Mouse (Mus musculus) neural tube, embryonic 12.5 days (tissue): Measurements from ENCODE around the gene Limk1. TPM values are rescaled to one million over a fixed set of nuclear protein-coding genes. Genes with fewer than 3 reads are reported as not detected.

Experiments
- ATAC-seq: fragments of 200-750 bp; cut with Nextera tagmentation; 2 replicates; pipeline ENCODE4 v1.8.0; 2017; ENCODE audit warnings: low read depth, mild to moderate bottlenecking, moderate TSS enrichment, moderate library complexity; ENCODE audit not compliant: low FRiP score
- H3K27ac ChIP-seq: fragments of 300-500 bp; sonication (generic); 2 replicates; pipeline ENCODE4 v1.5.1; 2016
- H3K27me3 ChIP-seq: fragments of 300-500 bp; sonication (generic); replicated peaks from 2 replicates; pipeline ENCODE4 v1.6.1; 2016; ENCODE audit warnings: mild to moderate bottlenecking
- H3K36me3 ChIP-seq: fragments of 300-500 bp; sonication (generic); 2 replicates; pipeline ENCODE4 v1.6.1; 2016; ENCODE audit warnings: mild to moderate bottlenecking
- H3K4me1 ChIP-seq: fragments of 300-500 bp; sonication (generic); 2 replicates; pipeline ENCODE4 v1.6.1; 2016
- H3K4me2 ChIP-seq: fragments of 300-500 bp; sonication (generic); replicated peaks from 2 replicates; pipeline ENCODE4 v1.6.1; 2016; ENCODE audit warnings: mild to moderate bottlenecking
- H3K4me3 ChIP-seq: fragments of 300-500 bp; sonication (generic); 2 replicates; pipeline ENCODE4 v1.5.1; 2016
- H3K9ac ChIP-seq: fragments of 300-500 bp; sonication (generic); 2 replicates; pipeline ENCODE4 v1.6.1; 2016; ENCODE audit warnings: mild to moderate bottlenecking
- H3K9me3 ChIP-seq: fragments of 300-500 bp; sonication (generic); 2 replicates; pipeline ENCODE4 v1.6.1; 2016; ENCODE audit warnings: mild to moderate bottlenecking
- WGBS: fragments of 180-500 bp; shearing (Covaris S2); methylation state at CpG from one replicate; pipeline ENCODE4 v1.1.7; 2016; 5-methylcytosine and 5-hydroxymethylcytosine counted together
- polyA plus RNA-seq: library from polyadenylated mRNA; unstranded; fragments of >200 nt; fragmentation: Nextera tagmentation; extraction: Ambion mirVana; gene quantifications from 2 replicates; pipeline ENCODE4 v1.2.1, GENCODE M21; 2016

Gene Limk1
- 18.8 and 24.3 TPM in 2 replicates for polyA plus RNA-seq

DNA sequence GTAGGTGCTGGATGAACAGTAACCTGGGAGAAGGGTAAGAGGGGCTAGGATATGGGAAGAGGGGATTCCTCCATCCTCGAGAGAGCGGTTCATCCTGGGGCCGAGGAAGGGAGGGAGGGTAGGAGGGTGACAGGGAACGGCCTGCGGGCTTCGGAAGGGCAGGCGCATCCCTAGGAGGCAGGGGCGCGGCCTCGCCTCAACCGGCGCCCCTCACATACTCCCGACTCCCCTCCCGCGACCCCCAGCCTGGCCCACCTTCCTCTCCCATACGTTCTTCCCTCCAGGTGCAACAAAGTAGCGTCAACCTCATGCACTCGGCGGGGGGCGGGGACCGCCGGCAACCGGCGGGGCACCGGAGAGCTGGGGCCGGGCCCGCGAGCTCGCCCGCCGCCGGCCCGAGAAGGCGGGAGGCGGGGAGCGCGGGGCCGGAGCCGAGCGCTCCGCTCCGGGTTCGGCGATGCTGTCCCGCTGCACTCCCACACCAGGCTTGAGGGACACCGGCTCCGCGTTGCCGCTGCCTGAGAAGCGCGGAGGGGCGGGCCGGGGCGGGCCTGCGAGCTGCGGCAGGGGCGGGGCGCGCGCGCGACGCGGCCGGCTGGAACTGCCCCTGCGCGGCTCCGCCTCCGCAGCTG lies at the start of gene Limk1:
TSS of gene Limk1 (minus strand) at position 513 of the 632 bp plus-strand sequence.
- Histone ChIP-seq H3K9ac (peak within 1 kb of the TSS; percentile 89), H3K27ac (peak within 1 kb of the TSS; percentile 75), H3K36me3 (peaks cover 29% of the 10 kb centered on the region), H3K9me3 (no peaks in the 10 kb centered on the region), H3K27me3 (no peaks in the 10 kb centered on the region), H3K4me2 (peak within 1 kb of the TSS; percentile 83), H3K4me1 (peaks cover 25% of the 10 kb centered on the region), H3K4me3 (peak within 1 kb of the TSS; percentile 90)
- under 1% methylated on average over 69 of the region's 69 CpGs for WGBS
- peak; percentile 21 for ATAC-seq

DNA sequence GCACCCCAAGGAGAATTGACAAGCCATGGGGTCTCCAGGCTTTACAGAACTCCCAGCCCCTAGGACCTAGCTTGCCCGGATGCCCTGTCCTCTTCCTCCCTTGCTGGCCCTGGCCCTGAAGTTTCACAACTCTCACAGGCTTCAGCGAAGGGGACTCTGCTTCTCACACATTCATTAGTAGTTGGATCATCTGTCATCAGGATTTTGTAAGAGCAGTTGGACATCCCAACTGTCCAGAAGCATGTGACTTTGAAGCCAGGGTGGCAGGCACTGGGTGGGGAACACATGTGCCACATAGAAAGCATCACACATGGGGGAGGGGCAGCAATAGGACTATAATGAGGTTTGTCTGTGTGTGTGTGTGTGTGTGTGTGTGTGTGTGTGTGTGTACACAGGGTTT lies 46.5 kb upstream of the Limk1 start:
- Histone ChIP-seq H3K9ac (no peak overlapping the region), H3K27me3 (no peaks in the 10 kb centered on the region), H3K9me3 (no peaks in the 10 kb centered on the region), H3K4me2 (no peak overlapping the region), H3K27ac (no peak overlapping the region), H3K4me1 (0 out of 2 replicates have a peak, but pooled peaks cover 2% of the 10 kb centered on the region), H3K36me3 (no peaks in the 10 kb centered on the region), H3K4me3 (no peak overlapping the region)
- WGBS, result 91% methylated on average over 2 of the region's 2 CpGs
- ATAC-seq, result no peak

DNA sequence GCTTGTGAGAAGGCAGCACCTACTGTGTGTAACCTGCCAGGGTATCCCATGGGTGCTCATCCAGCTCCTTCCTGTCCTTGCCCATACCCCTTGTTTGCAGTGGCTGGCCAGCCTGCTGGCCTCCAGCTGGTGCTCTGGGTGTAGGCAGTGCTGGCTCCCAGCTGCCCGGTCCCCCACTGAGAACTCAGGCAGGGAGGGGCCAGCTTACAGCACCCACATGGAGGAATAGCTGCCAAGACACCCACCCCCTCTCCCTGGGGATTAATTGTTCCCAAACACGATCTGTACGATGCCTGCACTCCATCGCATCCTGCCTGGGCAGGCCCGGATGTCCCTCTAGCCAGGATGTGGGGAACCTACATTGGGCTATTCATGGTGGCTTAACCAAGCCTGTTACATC lies 45.7 kb upstream of the Limk1 start:
- Histone ChIP-seq H3K9ac (no peak overlapping the region), H3K27ac (no peak overlapping the region), H3K36me3 (no peaks in the 10 kb centered on the region), H3K4me1 (no peaks in the 10 kb centered on the region), H3K4me2 (no peak overlapping the region), H3K27me3 (no peaks in the 10 kb centered on the region), H3K4me3 (no peak overlapping the region), H3K9me3 (no peaks in the 10 kb centered on the region)
- WGBS, result 77% methylated on average over 5 of the region's 5 CpGs
- ATAC-seq, result no peak

GRCm38 (mm10) chr5:134733241-134733640 lies 44.8 kb upstream of the Limk1 start:
- ATAC-seq, result no peak
- no peaks in the 10 kb centered on the region for H3K36me3 ChIP-seq
- H3K4me2 ChIP-seq, result no peak overlapping the region
- H3K27ac ChIP-seq, result no peak overlapping the region
- H3K9ac ChIP-seq, result no peak overlapping the region
- WGBS, result 82% methylated on average over 4 of the region's 4 CpGs
- H3K27me3 ChIP-seq, result no peaks in the 10 kb centered on the region
- no peak overlapping the region for H3K4me3 ChIP-seq
- no peaks in the 10 kb centered on the region for H3K9me3 ChIP-seq
- no peaks in the 10 kb centered on the region for H3K4me1 ChIP-seq

- 92% methylated on average over 12 of the region's 12 CpGs for WGBS
- no peaks in the 10 kb centered on the region for H3K36me3 ChIP-seq
- no peaks in the 10 kb centered on the region for H3K27me3 ChIP-seq
- no peak overlapping the region for H3K9ac ChIP-seq
- H3K4me3 ChIP-seq, result no peak overlapping the region
- no peaks in the 10 kb centered on the region for H3K4me1 ChIP-seq
- no peaks in the 10 kb centered on the region for H3K9me3 ChIP-seq
- ATAC-seq, result no peak
- no peak overlapping the region for H3K27ac ChIP-seq
- H3K4me2 ChIP-seq, result no peak overlapping the region
These were observed 40.7 kb upstream of the Limk1 start for GRCm38 (mm10) chr5:134729124-134729523.

DNA sequence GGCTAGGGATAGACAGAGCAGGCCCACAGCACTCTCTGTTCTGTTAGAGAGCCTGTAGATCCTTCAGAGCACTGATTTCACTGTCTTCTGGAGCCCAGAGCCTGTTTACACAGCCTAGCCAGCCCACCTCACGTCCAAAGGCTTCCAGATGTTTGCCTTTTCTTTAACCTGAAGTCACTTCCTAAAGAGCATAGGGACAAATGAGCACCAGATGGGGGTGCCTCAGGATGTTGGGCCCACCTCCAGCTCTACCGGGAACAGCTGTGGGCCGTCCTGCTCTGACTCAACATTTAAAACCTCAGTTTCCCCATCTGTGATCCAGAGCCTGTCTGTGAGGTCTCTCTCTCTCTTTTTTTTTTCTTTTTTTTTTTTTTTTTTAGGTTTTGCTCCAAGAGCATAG lies 40.1 kb upstream of the Limk1 start:
- WGBS, result 75% methylated on average over 3 of the region's 3 CpGs
- Histone ChIP-seq H3K9ac (no peak overlapping the region), H3K27ac (no peak overlapping the region)

GRCm38 (mm10) chr5:134727001-134727639 lies 38.7 kb upstream of the Limk1 start:
- Histone ChIP-seq H3K4me2 (no peak overlapping the region), H3K36me3 (no peaks in the 10 kb centered on the region), H3K4me3 (no peak overlapping the region), H3K9ac (no peak overlapping the region), H3K27ac (no peak overlapping the region), H3K9me3 (no peaks in the 10 kb centered on the region), H3K4me1 (no peaks in the 10 kb centered on the region), H3K27me3 (no peaks in the 10 kb centered on the region)
- ATAC-seq, result no peak
- WGBS, result 87% methylated on average over 8 of the region's 8 CpGs

More for the DNA sequence above, 40.1 kb upstream of the Limk1 start:
- no peaks in the 10 kb centered on the region for H3K36me3 ChIP-seq
- H3K4me2 ChIP-seq, result no peak overlapping the region
- H3K4me1 ChIP-seq, result no peaks in the 10 kb centered on the region
- no peaks in the 10 kb centered on the region for H3K27me3 ChIP-seq
- no peaks in the 10 kb centered on the region for H3K9me3 ChIP-seq
- no peak for ATAC-seq
- no peak overlapping the region for H3K4me3 ChIP-seq

DNA sequence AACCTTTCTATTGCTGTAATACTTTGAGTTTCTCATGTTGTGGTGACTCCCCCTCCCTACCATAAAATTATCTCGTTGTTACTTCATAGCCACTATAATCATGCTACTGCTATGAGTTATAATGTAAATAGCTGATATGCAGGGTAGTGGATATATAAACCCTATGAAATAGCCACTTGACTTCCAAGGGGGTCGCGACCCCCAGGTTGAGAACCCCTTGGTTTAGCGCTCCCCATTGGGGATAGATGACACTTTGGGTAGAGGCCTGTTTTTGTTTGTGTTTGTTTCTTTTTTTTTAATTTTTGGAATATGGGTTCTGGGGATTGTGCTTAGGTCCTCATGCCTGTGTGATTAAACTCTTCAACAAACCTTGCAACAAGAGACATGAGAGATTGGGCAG lies 36.9 kb upstream of the Limk1 start:
- 70% methylated on average over 4 of the region's 4 CpGs for WGBS
- no peak overlapping the region for H3K4me3 ChIP-seq
- ATAC-seq, result no peak
- H3K36me3 ChIP-seq, result no peaks in the 10 kb centered on the region
- H3K27me3 ChIP-seq, result no peaks in the 10 kb centered on the region
- no peak overlapping the region for H3K4me2 ChIP-seq
- no peak overlapping the region for H3K27ac ChIP-seq
- no peak overlapping the region for H3K9ac ChIP-seq
- no peaks in the 10 kb centered on the region for H3K9me3 ChIP-seq
- no peaks in the 10 kb centered on the region for H3K4me1 ChIP-seq

DNA sequence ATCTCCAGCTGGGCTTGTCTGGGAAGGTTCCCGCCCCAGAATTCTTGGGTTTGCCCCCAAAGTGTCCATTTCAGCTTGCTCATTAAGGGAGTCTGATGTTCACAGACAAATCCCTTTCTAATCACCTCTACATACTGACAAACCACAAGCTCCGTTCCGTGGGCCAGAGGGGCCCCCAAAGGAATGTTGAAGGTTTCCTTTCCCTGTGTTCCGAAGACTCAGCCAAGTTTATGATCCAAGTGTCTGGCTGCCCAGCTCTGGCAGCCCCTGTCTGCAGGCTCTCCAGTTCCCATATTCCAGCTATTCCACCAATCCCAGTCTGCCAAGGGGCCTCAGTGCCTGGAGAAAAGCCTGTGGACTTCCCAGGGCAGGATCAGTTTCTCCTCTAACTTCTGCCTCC lies 31.7 kb upstream of the Limk1 start:
- WGBS, result 76% methylated on average over 4 of the region's 4 CpGs
- Histone ChIP-seq H3K9ac (no peak overlapping the region), H3K4me1 (no peaks in the 10 kb centered on the region), H3K36me3 (no peaks in the 10 kb centered on the region), H3K27ac (no peak overlapping the region), H3K4me3 (no peak overlapping the region), H3K9me3 (no peaks in the 10 kb centered on the region), H3K4me2 (no peak overlapping the region), H3K27me3 (no peaks in the 10 kb centered on the region)
- ATAC-seq, result no peak

DNA sequence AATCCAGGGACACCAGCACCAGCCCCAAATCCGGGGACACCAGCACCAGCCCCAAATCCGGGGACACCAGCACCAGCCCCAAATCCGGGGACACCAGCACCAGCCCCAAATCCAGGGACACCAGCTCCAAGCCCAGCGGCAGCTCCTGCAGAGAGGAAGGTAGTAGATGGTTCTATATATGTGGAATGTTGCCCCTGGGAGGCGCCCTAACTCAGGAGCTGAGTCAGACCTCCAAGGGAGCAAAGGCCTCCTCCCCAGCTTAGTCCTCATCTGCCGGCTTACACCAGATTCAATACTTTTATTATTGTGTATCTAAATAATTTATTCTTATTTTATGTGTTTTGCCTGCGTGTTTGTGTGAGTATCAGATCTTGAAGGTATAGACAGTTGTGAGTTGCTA lies 22.7 kb upstream of the Limk1 start:
- Histone ChIP-seq H3K9me3 (no peaks in the 10 kb centered on the region), H3K27ac (no peak overlapping the region), H3K4me1 (no peaks in the 10 kb centered on the region), H3K27me3 (no peaks in the 10 kb centered on the region), H3K9ac (no peak overlapping the region), H3K4me3 (no peak overlapping the region), H3K36me3 (no peaks in the 10 kb centered on the region), H3K4me2 (no peak overlapping the region)
- no peak for ATAC-seq
- WGBS, result 65% methylated on average over 7 of the region's 7 CpGs

DNA sequence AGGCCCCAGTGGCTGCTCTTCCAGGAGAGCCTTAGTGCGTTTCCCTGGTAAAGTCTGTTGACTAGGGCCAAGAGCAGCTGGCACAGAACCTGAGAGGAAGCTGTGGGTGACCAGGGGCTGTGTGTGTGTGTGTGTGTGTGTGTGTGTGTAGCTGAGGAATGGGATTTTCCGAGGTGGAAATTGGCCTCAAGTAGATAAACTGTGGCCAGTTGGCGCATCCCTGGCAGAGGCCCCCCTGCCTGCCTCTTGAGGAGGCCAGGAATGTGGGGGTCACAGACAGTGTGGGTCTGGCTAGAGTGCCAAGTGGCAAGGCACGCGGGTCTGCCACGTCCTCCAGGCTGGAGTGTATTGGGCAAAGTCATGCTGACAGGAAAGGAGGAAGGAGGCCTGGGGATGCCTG lies 20.9 kb upstream of the Limk1 start:
- Histone ChIP-seq H3K27me3 (no peaks in the 10 kb centered on the region), H3K36me3 (no peaks in the 10 kb centered on the region), H3K9ac (no peak overlapping the region), H3K9me3 (no peaks in the 10 kb centered on the region), H3K4me2 (no peak overlapping the region), H3K4me1 (no peaks in the 10 kb centered on the region), H3K4me3 (no peak overlapping the region), H3K27ac (no peak overlapping the region)
- 75% methylated on average over 6 of the region's 6 CpGs for WGBS
- no peak for ATAC-seq

DNA sequence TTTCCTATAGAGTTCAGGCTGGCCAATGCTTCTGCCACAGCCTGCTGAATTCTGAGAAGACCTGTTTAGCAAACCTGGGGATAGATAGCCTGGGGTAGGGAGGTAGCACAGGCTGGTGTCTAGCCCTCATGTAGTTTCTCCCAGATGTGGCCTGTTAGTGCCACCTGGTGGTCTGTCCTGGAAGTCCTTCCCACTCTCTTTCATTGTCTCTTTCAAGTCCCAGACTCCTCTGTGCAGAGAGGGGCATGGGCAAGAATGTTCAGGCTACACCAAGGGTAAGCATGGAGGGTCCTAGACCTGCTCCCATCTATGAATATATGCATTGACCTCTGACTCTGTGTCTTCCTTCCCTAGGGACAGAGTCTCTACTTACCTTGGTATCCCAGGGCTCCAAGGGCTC lies 15.8 kb upstream of the Limk1 start:
- no peaks in the 10 kb centered on the region for H3K4me1 ChIP-seq

DNA sequence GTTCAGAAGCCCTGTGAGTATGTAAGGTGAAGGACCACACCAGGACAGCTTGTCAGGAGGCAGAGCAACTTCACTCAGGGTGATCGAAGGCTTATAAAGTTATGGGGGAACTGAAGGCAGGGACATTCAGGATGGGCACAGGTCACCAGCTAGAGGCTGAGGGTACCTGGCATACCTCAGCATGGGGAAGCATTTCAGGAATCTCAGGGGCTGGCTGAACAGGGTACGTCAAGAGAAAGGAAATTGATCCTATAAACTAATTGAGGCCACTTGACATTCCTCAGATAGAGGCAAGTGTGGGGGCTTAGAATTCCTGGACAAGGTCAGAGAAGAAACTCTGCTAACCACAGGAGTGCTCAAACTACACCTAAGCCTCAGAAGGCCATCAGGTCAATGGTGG lies 7.1 kb upstream of the Limk1 start:
- Histone ChIP-seq H3K27ac (no peak overlapping the region), H3K4me2 (no peak overlapping the region), H3K4me3 (no peak overlapping the region), H3K4me1 (no peaks in the 10 kb centered on the region), H3K9me3 (no peaks in the 10 kb centered on the region), H3K9ac (no peak overlapping the region), H3K36me3 (no peaks in the 10 kb centered on the region), H3K27me3 (no peaks in the 10 kb centered on the region)
- no peak for ATAC-seq
- 68% methylated on average over 2 of the region's 2 CpGs for WGBS

More for the DNA sequence above, 15.8 kb upstream of the Limk1 start:
- Histone ChIP-seq H3K36me3 (no peaks in the 10 kb centered on the region), H3K27ac (no peak overlapping the region), H3K27me3 (no peaks in the 10 kb centered on the region), H3K9ac (no peak overlapping the region), H3K9me3 (no peaks in the 10 kb centered on the region), H3K4me3 (no peak overlapping the region), H3K4me2 (no peak overlapping the region)
- peak; percentile 75 for ATAC-seq
